Mouse (Mus musculus): Measurements from ENCODE around the gene Tspan11.

GRCm38 (mm10) chr6:127932697-127933096 is 45.3 kb downstream of the Tspan11 start:
- TF ChIP-seq ZC3H11A (IDR thresholded peaks at IDR 0.05; ENCODE audit: borderline replicate concordance, low read depth, low read length) (no peak), HCFC1 (IDR thresholded peaks at IDR 0.05; ENCODE audit: borderline replicate concordance, insufficient read depth, low read length) (no peak), CHD2 (IDR thresholded peaks at IDR 0.05; ENCODE audit: low read depth, low read length) (no peak), MAFK (IDR thresholded peaks at IDR 0.05; ENCODE audit: insufficient read depth, low read depth, low read length) (no peak), ZNF384 (IDR thresholded peaks at IDR 0.05; ENCODE audit: low read depth, low read length) (no peak)

All from ES-E14 (cell line).